Comparison of ENCODE assay signal across 12 mouse cellular contexts in the genomic region with DNA sequence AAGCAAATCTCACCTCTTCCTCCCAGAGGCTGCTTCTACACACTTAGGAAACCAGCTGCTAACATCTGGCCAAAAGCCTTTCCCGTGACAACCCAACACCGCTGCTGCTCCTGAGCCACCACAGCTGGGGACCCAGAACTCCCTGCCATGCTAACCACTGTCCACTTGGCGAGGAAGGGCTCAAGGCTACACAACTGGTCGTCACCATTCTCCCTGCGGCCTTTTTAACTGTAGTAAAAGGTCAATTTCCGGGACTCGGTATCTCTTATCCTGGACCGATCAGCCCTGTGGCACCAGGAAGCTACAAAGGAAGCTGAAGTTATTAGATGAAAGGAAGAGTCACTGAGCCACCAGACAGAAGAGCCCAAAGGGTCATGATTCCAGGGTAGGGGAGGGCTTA. TPM values are rescaled to one million over a fixed set of nuclear protein-coding genes. Genes with fewer than 3 reads are reported as not detected.
DNase-seq lines count a peak whose midpoint lies in the region; ATAC-seq and TF ChIP-seq lines count a peak whose summit lies in the region.
"Had no signal": no experiment of that assay in that cellular context is flagged by ENCODE, and none has a peak within 500 bp of the region (broad histone marks: within the 10 kb centered on the region; RNA-seq: fewer than 3 reads in every experiment).

No protein-coding gene starts in this region.

- DNase-seq in embryonic facial prominence, embryonic 11.5 days (ENCODE audit: low spot score): peak; percentile 15
- DNase-seq in embryonic facial prominence, embryonic 10.5 days (ENCODE audit: low spot score): no peak
- peak; percentile 30 for DNase-seq in limb, embryonic 14.5 days (ENCODE audit: low spot score)
- DNase-seq in limb, embryonic 10.5 days (ENCODE audit: low spot score): no peak
- peak; percentile 54 for DNase-seq in heart, postnatal 4 days
- DNase-seq in thymus, postnatal 0 days (ENCODE audit: low spot score): no peak
- no peak for DNase-seq in testis, postnatal 10 days (ENCODE audit: low spot score)
- DNase-seq: embryo, embryonic 11 days had no signal

- H3K9me3 ChIP-seq in embryonic facial prominence, embryonic 11.5 days (replicated peaks; ENCODE audit: control insufficient read depth, low read length): no peaks in the 10 kb centered on the region
- H3K9me3 ChIP-seq in embryonic facial prominence, embryonic 10.5 days: no peaks in the 10 kb centered on the region
- H3K9me3 ChIP-seq in limb, embryonic 14.5 days (ENCODE audit: control insufficient read depth, low read length): no peaks in the 10 kb centered on the region
- no peaks in the 10 kb centered on the region for H3K9me3 ChIP-seq in limb, embryonic 10.5 days (replicated peaks)
- H3K9me3 ChIP-seq: megakaryocyte, embryonic 14.5 days had no signal

- TF ChIP-seq POLR2A in limb, embryonic 14.5 days (IDR thresholded peaks at IDR 0.05; ENCODE audit: borderline replicate concordance, extremely low read depth, insufficient read depth, insufficient read length): no peak
- TF ChIP-seq POLR2A in small intestine, adult 2 months (IDR thresholded peaks at IDR 0.05; ENCODE audit: low read depth, low read length): no peak

- no peak overlapping the region for H3K9ac ChIP-seq in embryonic facial prominence, embryonic 11.5 days (replicated peaks; ENCODE audit: low read length)
- no peak overlapping the region for H3K9ac ChIP-seq in limb, embryonic 14.5 days (ENCODE audit: low read depth, low read length, severe bottlenecking)

- H3K4me2 ChIP-seq in embryonic facial prominence, embryonic 11.5 days (ENCODE audit: low read depth, low read length): no peak overlapping the region
- no peak overlapping the region for H3K4me2 ChIP-seq in limb, embryonic 14.5 days (replicated peaks; ENCODE audit: low read depth, low read length, severe bottlenecking)

- ATAC-seq in embryonic facial prominence, embryonic 11.5 days (replicated peaks; ENCODE audit: insufficient number of reproducible peaks, low FRiP score, low TSS enrichment, low read depth): no peak
- ATAC-seq in limb, embryonic 14.5 days (ENCODE audit: low FRiP score, low read depth): peak; percentile 30; the same call in 1 of the 2 replicates
- ATAC-seq: inflammation-experienced regulatory T-cells, adult 6 months; Patski had no signal

- no peaks in the 10 kb centered on the region for H3K27me3 ChIP-seq in embryonic facial prominence, embryonic 11.5 days (ENCODE audit: control insufficient read depth, insufficient read depth, low read length)
- no peaks in the 10 kb centered on the region for H3K27me3 ChIP-seq in embryonic facial prominence, embryonic 10.5 days (replicated peaks; ENCODE audit: low read depth, poor library complexity, severe bottlenecking)
- no peaks in the 10 kb centered on the region for H3K27me3 ChIP-seq in limb, embryonic 14.5 days (ENCODE audit: control insufficient read depth, insufficient read depth, low read length)
- H3K27me3 ChIP-seq in limb, embryonic 10.5 days (ENCODE audit: low read depth, poor library complexity, severe bottlenecking): no peaks in the 10 kb centered on the region
- no peaks in the 10 kb centered on the region for H3K27me3 ChIP-seq in small intestine, adult 2 months (ENCODE audit: control insufficient read depth, insufficient read depth, low read length)
- H3K27me3 ChIP-seq: Patski had no signal

- H3K27ac ChIP-seq in embryonic facial prominence, embryonic 11.5 days (replicated peaks; ENCODE audit: low read depth, low read length): no peak overlapping the region
- no peak overlapping the region for H3K27ac ChIP-seq in embryonic facial prominence, embryonic 10.5 days (replicated peaks)
- no peak overlapping the region for H3K27ac ChIP-seq in limb, embryonic 14.5 days (replicated peaks; ENCODE audit: low read depth, low read length)
- H3K27ac ChIP-seq in limb, embryonic 10.5 days: no peak overlapping the region
- peak overlapping the region; percentile 94 for H3K27ac ChIP-seq in small intestine, adult 2 months (ENCODE audit: insufficient read depth, low read depth, low read length)

- no peak for TF ChIP-seq CTCF in small intestine, adult 2 months (IDR thresholded peaks at IDR 0.05; ENCODE audit: extremely low read depth, insufficient read length, insufficient replicate concordance, low read depth, low read length)

- WGBS in embryonic facial prominence, embryonic 11.5 days: 63% methylated on average over 8 of the region's 8 CpGs
- WGBS in embryonic facial prominence, embryonic 10.5 days: 64% methylated on average over 8 of the region's 8 CpGs
- 54% methylated on average over 8 of the region's 8 CpGs for WGBS in limb, embryonic 14.5 days
- WGBS in limb, embryonic 10.5 days: 68% methylated on average over 8 of the region's 8 CpGs
- 49% methylated on average over 8 of the region's 8 CpGs for WGBS in small intestine, adult 2 months

- no peaks in the 10 kb centered on the region for H3K4me1 ChIP-seq in embryonic facial prominence, embryonic 11.5 days (ENCODE audit: control insufficient read depth, insufficient read depth, low read length)
- H3K4me1 ChIP-seq in embryonic facial prominence, embryonic 10.5 days: peaks cover 34% of the 10 kb centered on the region
- H3K4me1 ChIP-seq in limb, embryonic 14.5 days (ENCODE audit: control insufficient read depth, insufficient read depth, low read length): peaks cover 28% of the 10 kb centered on the region
- H3K4me1 ChIP-seq in limb, embryonic 10.5 days: peaks cover 26% of the 10 kb centered on the region; the same call in 1 of the 2 replicates
- H3K4me1 ChIP-seq in small intestine, adult 2 months (ENCODE audit: control insufficient read depth, insufficient read depth, insufficient read length, low read length): peaks cover 47% of the 10 kb centered on the region

- H3K36me3 ChIP-seq in embryonic facial prominence, embryonic 11.5 days (replicated peaks; ENCODE audit: control insufficient read depth, insufficient read depth, low read depth, low read length): no peaks in the 10 kb centered on the region
- H3K36me3 ChIP-seq in embryonic facial prominence, embryonic 10.5 days (replicated peaks): no peaks in the 10 kb centered on the region
- H3K36me3 ChIP-seq in limb, embryonic 14.5 days (ENCODE audit: control insufficient read depth, insufficient read depth, low read length): no peaks in the 10 kb centered on the region
- no peaks in the 10 kb centered on the region for H3K36me3 ChIP-seq in limb, embryonic 10.5 days
- no peaks in the 10 kb centered on the region for H3K36me3 ChIP-seq in small intestine, adult 2 months (ENCODE audit: control insufficient read depth, insufficient read depth, low read length)

- no peak overlapping the region for H3K4me3 ChIP-seq in embryonic facial prominence, embryonic 11.5 days (ENCODE audit: low read depth, low read length)
- H3K4me3 ChIP-seq in embryonic facial prominence, embryonic 10.5 days: no peak overlapping the region
- no peak overlapping the region for H3K4me3 ChIP-seq in limb, embryonic 14.5 days (replicated peaks; ENCODE audit: low read length)
- H3K4me3 ChIP-seq in limb, embryonic 10.5 days: no peak overlapping the region
- H3K4me3 ChIP-seq in small intestine, adult 2 months (ENCODE audit: low read depth, low read length): no peak overlapping the region
- H3K4me3 ChIP-seq: megakaryocyte, embryonic 14.5 days had no signal

RNA-seq across cellular contexts. Expression of gene Sorbs1, which starts 22.8 kb away (rescaled TPM):
- polyA plus RNA-seq in embryonic facial prominence, embryonic 11.5 days (2014; fragmentation: Nextera tagmentation; extraction: Ambion mirVana): 35.7 and 39.3 TPM in 2 replicates
- 40.7 and 41.1 TPM in 2 replicates for polyA plus RNA-seq in embryonic facial prominence, embryonic 10.5 days (2016; fragmentation: Nextera tagmentation; extraction: Ambion mirVana)
- polyA plus RNA-seq in limb, embryonic 14.5 days (2012; rRNA removed): 35.3 and 40.2 TPM in 2 replicates
- polyA plus RNA-seq in limb, embryonic 14.5 days (2014; fragmentation: Nextera tagmentation; extraction: Ambion mirVana): 40.6 and 45.6 TPM in 2 replicates
- polyA plus RNA-seq in limb, embryonic 10.5 days (2016; fragmentation: Nextera tagmentation; extraction: Ambion mirVana): 21.1 and 24.5 TPM in 2 replicates
- 100 to 1,000 TPM; 234 to 256 TPM for total RNA-seq in heart, postnatal 4 days (2021)
- 8.8 and 13.2 TPM in 2 replicates for polyA plus RNA-seq in small intestine, adult 2 months (2012; rRNA removed)
- 15.8 and 16.1 TPM in 2 replicates for polyA plus RNA-seq in thymus, postnatal 0 days (2015; fragmentation: Nextera tagmentation; extraction: Ambion mirVana)

Comparison
In these comparisons a context has a peak if more than half of its experiments do, and no peak if none do; other contexts are left out.
1. DNase-seq: peak in embryonic facial prominence, embryonic 11.5 days (single experiment), limb, embryonic 14.5 days (single experiment) and heart, postnatal 4 days (single experiment); none in embryonic facial prominence, embryonic 10.5 days (single experiment), limb, embryonic 10.5 days (single experiment), thymus, postnatal 0 days (single experiment) and testis, postnatal 10 days (single experiment).